Mouse (Mus musculus) erythroblast, embryonic 14.5 days (primary cell): ENCODE results near the gene Frs3.

Experiments used
- GATA1 ChIP-seq: IDR thresholded peaks from 2 replicates; pipeline ENCODE4 v1.6.1; 2012; ENCODE audit warnings: low read length, inconsistent platforms, mixed read lengths
- TAL1 ChIP-seq: IDR thresholded peaks from 3 replicates; pipeline ENCODE4 v1.6.1; 2012; ENCODE audit warnings: low read length, inconsistent platforms, mixed read lengths

GRCm38 (mm10) chr17:47693671-47694441, 5.0 kb downstream of the Frs3 start:
- TF ChIP-seq GATA1 (no peak), TAL1 (no peak)
